Mouse (Mus musculus): ENCODE results near the gene Mcm2. TPM values are rescaled to one million over a fixed set of nuclear protein-coding genes. Genes with fewer than 3 reads are reported as not detected.

The Mcm2 gene
- polyA plus RNA-seq, 1 experiment from 2014 or later: 186 TPM

DNA sequence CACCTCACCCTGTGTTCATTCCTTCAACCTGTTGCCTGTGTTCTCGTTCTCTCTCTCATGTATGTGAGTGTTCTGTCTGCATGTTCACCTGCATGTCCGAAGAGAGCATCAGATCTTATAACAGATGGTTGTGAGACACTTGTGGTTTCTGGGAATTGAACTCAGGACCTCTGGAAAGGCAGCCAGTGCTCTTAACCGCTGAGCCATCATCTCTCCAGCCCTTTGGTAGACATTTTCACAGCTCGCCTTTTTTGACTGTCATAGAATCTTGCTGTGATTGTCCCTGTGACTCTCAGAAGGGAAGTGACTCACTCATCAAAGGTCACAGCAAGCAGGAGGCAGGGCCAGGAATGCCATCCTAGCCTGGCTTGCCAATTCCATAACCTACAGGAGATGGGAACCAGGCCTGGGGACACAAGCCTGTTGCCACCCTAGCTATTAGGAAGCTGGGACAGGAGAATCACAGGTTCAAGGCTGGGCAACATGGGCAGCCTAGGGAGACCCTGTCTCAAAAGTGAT is 5.9 kb upstream of the Mcm2 start:
- Histone ChIP-seq H3K27ac (peak overlapping the region; percentile 94), H3K4me2 (peak overlapping the region; percentile 83), H3K27me3 (no peaks in the 10 kb centered on the region), H3K4me3 (replicated peaks) (peak overlapping the region; percentile 79), H3K9ac (peak overlapping the region; percentile 93), H3K4me1 (replicated peaks) (peaks cover 83% of the 10 kb centered on the region), H3K36me3 (peaks cover 43% of the 10 kb centered on the region), H3K9me3 (replicated peaks) (no peaks in the 10 kb centered on the region)
- DNase-seq: no peak
- WGBS (ENCODE audit: insufficient replicate concordance): 76% methylated on average over 4 of the region's 4 CpGs
- no peak for ATAC-seq (ENCODE audit: low read depth)

- 69% methylated on average over 5 of the region's 5 CpGs for WGBS (ENCODE audit: insufficient replicate concordance)
- peak overlapping the region; percentile 94 for H3K27ac ChIP-seq
These were observed 5.1 kb upstream of the Mcm2 start for GRCm38 (mm10) chr6:88903708-88904107.

DNA sequence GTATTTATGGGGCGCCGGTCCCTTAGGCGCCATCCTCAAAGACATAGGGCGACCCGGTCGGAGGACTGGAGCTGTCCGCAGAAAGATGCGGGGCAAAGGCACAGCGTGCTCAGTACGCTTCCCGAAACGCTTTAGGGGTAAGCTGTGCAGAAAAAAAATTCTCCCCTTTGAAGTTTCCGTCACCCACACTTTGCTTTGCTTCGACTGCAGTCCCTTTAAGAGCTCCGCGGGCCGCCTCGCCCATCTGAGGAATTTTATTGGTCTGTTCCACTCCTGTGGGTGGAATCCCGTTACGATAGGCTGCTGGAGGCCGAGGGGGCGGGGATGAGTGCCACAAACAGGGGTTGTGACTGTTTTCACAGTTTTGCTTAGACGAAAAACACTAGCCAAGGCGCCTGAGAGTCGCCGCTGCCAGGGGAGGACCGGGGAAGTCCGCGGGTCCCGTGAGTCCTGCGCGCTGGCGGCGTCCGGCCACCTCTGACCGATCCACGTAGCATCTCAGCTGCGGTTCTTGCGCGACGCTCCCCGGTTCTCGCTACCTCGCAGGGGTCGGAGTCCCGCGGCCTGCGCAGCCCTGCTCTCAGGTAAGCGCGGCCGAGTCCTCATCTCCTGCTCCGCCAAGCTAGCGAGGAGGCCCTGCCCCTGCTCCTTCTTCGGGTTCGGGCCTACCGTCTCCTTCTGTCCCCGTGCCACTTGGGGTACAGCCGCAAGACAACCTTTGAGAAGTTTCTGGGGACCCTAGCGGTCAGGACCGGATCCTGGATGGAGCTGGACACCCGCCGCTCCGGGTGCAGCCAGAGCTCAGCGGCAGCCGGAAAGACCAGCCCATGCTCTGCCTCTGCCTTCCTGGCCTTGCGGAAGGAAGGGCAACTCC is 3.6 kb upstream of the Mcm2 start, which contains the start of gene Tpra1:
Gene Tpra1, plus strand, starts transcription at position 305 of the 874 bp plus-strand sequence.
- peak; percentile 85 for ATAC-seq (ENCODE audit: low read depth)

More at GRCm38 (mm10) chr6:88903708-88904107, 5.1 kb upstream of the Mcm2 start:
- Histone ChIP-seq H3K4me1 (replicated peaks) (peaks cover 87% of the 10 kb centered on the region), H3K9me3 (replicated peaks) (no peaks in the 10 kb centered on the region), H3K4me3 (replicated peaks) (peak overlapping the region; percentile 79), H3K9ac (peak overlapping the region; percentile 93), H3K36me3 (peaks cover 35% of the 10 kb centered on the region), H3K27me3 (no peaks in the 10 kb centered on the region), H3K4me2 (peak overlapping the region; percentile 83)
- ATAC-seq (ENCODE audit: low read depth): no peak
- DNase-seq: no peak

DNA sequence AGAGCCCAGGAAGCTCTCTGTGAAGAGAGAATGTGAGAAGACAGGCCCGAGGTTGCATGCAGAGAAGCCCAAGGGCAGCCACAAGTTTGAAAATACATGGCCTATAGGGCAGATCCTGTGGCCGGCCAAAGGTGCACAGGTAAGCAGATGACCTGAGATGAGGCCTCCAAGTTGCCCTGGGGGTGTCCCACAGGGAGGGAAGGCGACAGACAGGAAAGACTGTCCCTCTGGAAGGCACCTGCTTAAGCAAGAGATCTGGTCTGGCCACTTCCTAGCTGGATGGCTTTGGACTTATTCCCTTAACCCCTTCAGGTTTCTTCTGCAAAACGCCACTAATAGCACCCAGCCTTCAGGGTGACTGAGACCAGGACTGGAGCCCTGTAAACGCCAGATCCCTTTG is 2.9 kb upstream of the Mcm2 start:
- H3K9ac ChIP-seq: peak overlapping the region; percentile 78
- H3K27ac ChIP-seq: peak overlapping the region; percentile 87
- peaks cover 78% of the 10 kb centered on the region for H3K4me1 ChIP-seq (replicated peaks)
- 7% methylated on average over 5 of the region's 5 CpGs for WGBS (ENCODE audit: insufficient replicate concordance)
- H3K27me3 ChIP-seq: no peaks in the 10 kb centered on the region
- ATAC-seq (ENCODE audit: low read depth) (no peak; the same call in 1 of the 2 replicates), DNase-seq (no peak)
- H3K36me3 ChIP-seq: peaks cover 27% of the 10 kb centered on the region
- no peaks in the 10 kb centered on the region for H3K9me3 ChIP-seq (replicated peaks)
- peak overlapping the region; percentile 79 for H3K4me3 ChIP-seq (replicated peaks)
- H3K4me2 ChIP-seq: peak overlapping the region; percentile 83

More for the DNA sequence above, 3.6 kb upstream of the Mcm2 start, which contains the start of gene Tpra1:
- peak within 1 kb of the TSS; percentile 93 for H3K9ac ChIP-seq
- H3K4me3 ChIP-seq (replicated peaks): peak within 1 kb of the TSS; percentile 79
- H3K4me1 ChIP-seq (replicated peaks): peaks cover 78% of the 10 kb centered on the region
- no peaks in the 10 kb centered on the region for H3K27me3 ChIP-seq
- peaks cover 22% of the 10 kb centered on the region for H3K36me3 ChIP-seq
- no peaks in the 10 kb centered on the region for H3K9me3 ChIP-seq (replicated peaks)
- DNase-seq: peak; percentile 94
- H3K27ac ChIP-seq: peak within 1 kb of the TSS; percentile 94
- under 1% methylated on average over 66 of the region's 66 CpGs for WGBS (ENCODE audit: insufficient replicate concordance)
- H3K4me2 ChIP-seq: peak within 1 kb of the TSS; percentile 83

- no peak overlapping the region for H3K4me3 ChIP-seq (replicated peaks)
- H3K4me2 ChIP-seq: peak overlapping the region; percentile 57
- WGBS (ENCODE audit: insufficient replicate concordance): 80% methylated on average over 2 of the region's 2 CpGs
- ATAC-seq (ENCODE audit: low read depth) (no peak), DNase-seq (no peak)
- peaks cover 78% of the 10 kb centered on the region for H3K4me1 ChIP-seq (replicated peaks)
- no peaks in the 10 kb centered on the region for H3K9me3 ChIP-seq (replicated peaks)
- peaks cover 29% of the 10 kb centered on the region for H3K36me3 ChIP-seq
- peak overlapping the region; percentile 60; the same call in 1 of the 2 replicates for H3K27ac ChIP-seq
- peak overlapping the region; percentile 58; the same call in 1 of the 2 replicates for H3K9ac ChIP-seq
- H3K27me3 ChIP-seq: no peaks in the 10 kb centered on the region
These were observed 1.0 kb upstream of the Mcm2 start for GRCm38 (mm10) chr6:88899628-88900027.

- Histone ChIP-seq H3K27ac (peak overlapping the region; percentile 60), H3K36me3 (peaks cover 33% of the 10 kb centered on the region), H3K4me2 (peak overlapping the region; percentile 57), H3K4me3 (replicated peaks) (peak overlapping the region; percentile 89), H3K9me3 (replicated peaks) (no peaks in the 10 kb centered on the region), H3K9ac (peak overlapping the region; percentile 58), H3K27me3 (no peaks in the 10 kb centered on the region), H3K4me1 (replicated peaks) (peaks cover 78% of the 10 kb centered on the region)
- DNase-seq (no peak), ATAC-seq (ENCODE audit: low read depth) (no peak)
- 52% methylated on average over 4 of the region's 4 CpGs for WGBS (ENCODE audit: insufficient replicate concordance)
These were observed 506 bp upstream of the Mcm2 start for GRCm38 (mm10) chr6:88899086-88899485.

DNA sequence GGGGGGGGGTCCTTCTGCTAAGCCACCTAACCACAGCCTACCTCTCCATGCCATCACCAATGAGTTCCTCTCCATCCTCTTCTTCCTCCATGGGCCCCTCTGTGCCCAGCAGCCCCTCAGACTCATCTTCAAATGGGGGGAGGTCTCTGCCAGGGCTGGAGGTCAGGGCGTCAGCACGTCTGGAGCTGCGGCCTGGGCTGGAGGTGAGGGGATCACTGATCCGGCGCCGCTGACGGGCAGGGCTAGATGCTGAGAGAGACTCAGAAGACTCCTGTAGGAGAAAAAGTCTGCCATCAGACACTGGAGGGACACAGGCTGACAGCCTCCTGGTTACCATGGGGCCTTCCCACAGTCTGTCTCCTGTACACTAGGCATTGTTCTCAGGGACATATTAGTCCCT is 1.3 kb downstream of the Mcm2 start:
- no peak for ATAC-seq (ENCODE audit: low read depth)
- H3K4me2 ChIP-seq: peak overlapping the region; percentile 94
- 50% methylated on average over 7 of the region's 7 CpGs for WGBS (ENCODE audit: insufficient replicate concordance)
- peaks cover 51% of the 10 kb centered on the region for H3K36me3 ChIP-seq
- H3K4me3 ChIP-seq (replicated peaks): peak overlapping the region; percentile 89
- H3K9ac ChIP-seq: peak overlapping the region; percentile 93
- no peaks in the 10 kb centered on the region for H3K9me3 ChIP-seq (replicated peaks)
- no peak for DNase-seq
- H3K27me3 ChIP-seq: no peaks in the 10 kb centered on the region
- H3K4me1 ChIP-seq (replicated peaks): peaks cover 76% of the 10 kb centered on the region
- H3K27ac ChIP-seq: peak overlapping the region; percentile 75

GRCm38 (mm10) chr6:88895943-88896342 is 2.6 kb downstream of the Mcm2 start:
- DNase-seq (no peak), ATAC-seq (ENCODE audit: low read depth) (no peak)
- 78% methylated on average over 6 of the region's 6 CpGs for WGBS (ENCODE audit: insufficient replicate concordance)
- peaks cover 77% of the 10 kb centered on the region for H3K4me1 ChIP-seq (replicated peaks)
- H3K9me3 ChIP-seq (replicated peaks): no peaks in the 10 kb centered on the region
- peak overlapping the region; percentile 89 for H3K4me3 ChIP-seq (replicated peaks)
- no peaks in the 10 kb centered on the region for H3K27me3 ChIP-seq
- H3K9ac ChIP-seq: peak overlapping the region; percentile 93; the same call in 1 of the 2 replicates
- H3K4me2 ChIP-seq: peak overlapping the region; percentile 94
- H3K27ac ChIP-seq: peak overlapping the region; percentile 75
- H3K36me3 ChIP-seq: peaks cover 64% of the 10 kb centered on the region

DNA sequence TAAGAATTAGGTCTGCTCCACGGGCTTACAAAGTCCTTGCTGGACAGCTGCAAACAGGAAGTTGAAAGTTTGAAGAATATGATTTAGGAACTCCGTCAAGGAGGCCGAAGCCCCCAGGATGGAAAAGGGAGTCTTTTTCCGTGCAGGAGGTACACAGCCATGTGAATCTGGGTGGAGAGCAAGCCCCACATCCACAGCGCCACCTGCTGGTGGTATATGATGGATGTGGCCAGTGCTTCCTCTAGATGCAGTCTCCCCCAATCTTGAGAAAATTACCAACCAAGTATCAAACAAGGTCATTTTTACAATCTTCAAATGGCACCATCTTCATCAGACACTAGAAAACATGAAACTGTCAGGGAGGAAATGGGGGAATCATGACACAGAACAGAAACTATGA is 5.0 kb downstream of the Mcm2 start:
- peak; percentile 48 for DNase-seq
- WGBS (ENCODE audit: insufficient replicate concordance): 63% methylated on average over 5 of the region's 5 CpGs

GRCm38 (mm10) chr6:88890832-88891231 is 7.7 kb downstream of the Mcm2 start:
- DNase-seq: no peak
- no peak overlapping the region for H3K27ac ChIP-seq
- 89% methylated on average over 7 of the region's 7 CpGs for WGBS (ENCODE audit: insufficient replicate concordance)

More for the DNA sequence above, 5.0 kb downstream of the Mcm2 start:
- no peak overlapping the region for H3K9ac ChIP-seq
- no peak overlapping the region for H3K27ac ChIP-seq
- no peak for ATAC-seq (ENCODE audit: low read depth)
- H3K4me3 ChIP-seq (replicated peaks): no peak overlapping the region
- H3K27me3 ChIP-seq: no peaks in the 10 kb centered on the region
- no peaks in the 10 kb centered on the region for H3K9me3 ChIP-seq (replicated peaks)
- peaks cover 88% of the 10 kb centered on the region for H3K36me3 ChIP-seq
- H3K4me2 ChIP-seq: no peak overlapping the region
- peaks cover 79% of the 10 kb centered on the region for H3K4me1 ChIP-seq (replicated peaks)

DNA sequence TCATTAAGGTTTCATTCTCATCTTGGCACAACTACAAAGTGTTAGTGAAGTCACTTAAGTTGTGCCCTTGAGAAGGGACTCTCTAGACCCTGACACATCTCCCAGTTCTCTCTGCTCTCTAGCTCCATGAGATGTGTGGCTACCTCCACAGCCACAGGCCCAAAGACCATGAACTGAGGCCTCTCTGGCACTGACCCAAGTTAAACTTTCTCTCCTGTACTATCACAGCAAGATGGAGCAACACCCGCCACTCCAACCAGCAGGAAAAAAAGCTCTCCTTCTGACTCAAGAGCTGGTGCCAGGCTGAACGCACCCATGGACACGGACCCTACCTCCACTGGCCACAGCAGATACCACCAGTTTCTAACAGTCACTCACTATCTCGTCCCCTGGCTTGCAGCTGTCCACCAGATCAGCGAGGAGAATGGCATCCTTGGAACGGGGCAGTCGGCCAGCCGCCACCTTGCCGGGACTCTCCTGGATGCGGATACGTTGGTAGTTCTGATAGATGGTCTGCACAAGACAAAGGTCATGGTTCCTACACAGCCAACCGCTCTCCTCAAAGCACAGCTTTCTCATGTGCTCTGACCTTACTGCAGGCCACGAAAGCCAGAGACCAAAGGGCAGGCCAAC is 9.1 kb downstream of the Mcm2 start:
- no peak overlapping the region for H3K4me3 ChIP-seq (replicated peaks)
- H3K4me2 ChIP-seq: no peak overlapping the region
- DNase-seq (no peak), ATAC-seq (ENCODE audit: low read depth) (no peak)
- H3K4me1 ChIP-seq (replicated peaks): peaks cover 52% of the 10 kb centered on the region
- 87% methylated on average over 13 of the region's 13 CpGs for WGBS (ENCODE audit: insufficient replicate concordance)
- H3K9ac ChIP-seq: no peak overlapping the region
- peaks cover 100% of the 10 kb centered on the region for H3K36me3 ChIP-seq
- H3K9me3 ChIP-seq (replicated peaks): no peaks in the 10 kb centered on the region
- peak overlapping the region; percentile 43 for H3K27ac ChIP-seq
- no peaks in the 10 kb centered on the region for H3K27me3 ChIP-seq

More at GRCm38 (mm10) chr6:88890832-88891231, 7.7 kb downstream of the Mcm2 start:
- no peak overlapping the region for H3K4me3 ChIP-seq (replicated peaks)
- H3K36me3 ChIP-seq: peaks cover 100% of the 10 kb centered on the region
- H3K4me1 ChIP-seq (replicated peaks): peaks cover 64% of the 10 kb centered on the region
- H3K9ac ChIP-seq: no peak overlapping the region
- H3K9me3 ChIP-seq (replicated peaks): no peaks in the 10 kb centered on the region
- no peaks in the 10 kb centered on the region for H3K27me3 ChIP-seq
- H3K4me2 ChIP-seq: no peak overlapping the region
- ATAC-seq (ENCODE audit: low read depth): no peak

Data from liver, embryonic 13.5 days (tissue).